ENCODE assay signal across 8 mouse cellular contexts in the genomic region with DNA sequence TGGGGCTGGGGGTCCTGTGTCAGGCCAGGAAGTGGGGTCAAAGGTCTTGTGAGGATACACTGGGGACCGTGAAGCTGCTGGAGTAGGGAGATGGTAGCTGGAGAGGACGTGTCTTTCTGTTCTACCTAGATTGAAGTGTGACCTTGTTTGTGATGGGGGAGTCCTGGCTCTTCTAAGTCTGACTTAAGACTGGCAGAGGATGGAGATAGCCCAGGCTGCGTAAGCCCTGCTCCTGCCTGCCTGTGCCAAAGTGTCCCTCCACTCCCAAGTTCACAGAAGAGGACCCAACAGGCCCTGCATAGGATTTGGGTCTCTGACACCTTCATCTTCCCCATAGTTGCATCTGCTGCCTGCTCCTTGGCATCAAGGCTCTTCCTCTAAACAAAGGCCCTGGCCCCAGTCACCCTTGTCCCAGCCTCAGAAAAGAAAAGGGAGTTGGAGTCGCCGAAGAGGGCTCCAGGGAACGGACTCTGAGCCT. TPM values are rescaled to one million over a fixed set of nuclear protein-coding genes. Genes with fewer than 3 reads are reported as not detected.
DNase-seq lines count a peak whose midpoint lies in the region; ATAC-seq and TF ChIP-seq lines count a peak whose summit lies in the region.

No protein-coding gene starts in this region.

- DNase-seq in heart, postnatal 25 days (ENCODE audit: low spot score) = no peak
- no peak for DNase-seq in ES-E14 (ENCODE audit: low read depth, low spot score)
- DNase-seq in liver, embryonic 13.5 days = no peak
- DNase-seq in right cerebral cortex, postnatal 14 days = no peak
- no peak for DNase-seq in gastrocnemius, postnatal 25 days

- peak overlapping the region; percentile 34; the same call in 1 of the 2 replicates for H3K9ac ChIP-seq in heart, embryonic 11.5 days (ENCODE audit: low read depth, low read length)
- peak overlapping the region; percentile 47; the same call in 1 of the 2 replicates for H3K9ac ChIP-seq in ES-E14 (ENCODE audit: insufficient read depth, low read depth, low read length, poor library complexity, severe bottlenecking)
- peak overlapping the region; percentile 63 for H3K9ac ChIP-seq in forebrain, embryonic 12.5 days
- H3K9ac ChIP-seq in liver, embryonic 13.5 days = no peak overlapping the region

- peak overlapping the region; percentile 81 for H3K4me2 ChIP-seq in heart, embryonic 11.5 days
- H3K4me2 ChIP-seq in forebrain, embryonic 12.5 days = peak overlapping the region; percentile 69
- H3K4me2 ChIP-seq in liver, embryonic 13.5 days = peak overlapping the region; percentile 41; the same call in 1 of the 2 replicates

- intact Hi-C loops in heart, postnatal 25 days (cut with DNase I) = no loop called here

- WGBS in heart, embryonic 11.5 days (ENCODE audit: insufficient replicate concordance) = 14% methylated on average over 6 of the region's 6 CpGs
- WGBS in forebrain, embryonic 12.5 days = 11% methylated on average over 6 of the region's 6 CpGs
- whole genome bisulfite sequencing in liver, embryonic 13.5 days (ENCODE audit: insufficient replicate concordance) = 12% methylated on average over 6 of the region's 6 CpGs

- H3K4me3 ChIP-seq in heart, embryonic 11.5 days (ENCODE audit: low read depth, low read length) = peak overlapping the region; percentile 55
- H3K4me3 ChIP-seq in ES-E14 (ENCODE audit: insufficient read depth in 1 of 2, low read depth in 1 of 2, low read length in 2 of 2, poor library complexity in 1 of 2, severe bottlenecking in 1 of 2) = peak overlapping the region in 1 of 2 experiments; percentile 61; a peak in 2 of 4 replicates
- peak overlapping the region; percentile 50 for H3K4me3 ChIP-seq in forebrain, embryonic 12.5 days (replicated peaks)
- H3K4me3 ChIP-seq in liver, embryonic 13.5 days (replicated peaks) = no peak overlapping the region

- peaks cover 34% of the 10 kb centered on the region for H3K27me3 ChIP-seq in heart, embryonic 11.5 days (ENCODE audit: control insufficient read depth, insufficient read depth, low read length)
- H3K27me3 ChIP-seq in forebrain, embryonic 12.5 days = peaks cover 10% of the 10 kb centered on the region; the same call in 1 of the 2 replicates
- H3K27me3 ChIP-seq in liver, embryonic 13.5 days = peaks cover 100% of the 10 kb centered on the region

- no peak for ATAC-seq in heart, embryonic 11.5 days (replicated peaks; ENCODE audit: insufficient number of reproducible peaks, low FRiP score, low TSS enrichment)
- no peak for ATAC-seq in forebrain, embryonic 12.5 days (ENCODE audit: low FRiP score)
- ATAC-seq in liver, embryonic 13.5 days (ENCODE audit: low read depth) = no peak
- no peak for ATAC-seq in granulocyte monocyte progenitor cell, adult 5-6 weeks (replicated peaks; ENCODE audit: poor library complexity, severe bottlenecking)

- no peaks in the 10 kb centered on the region; the same call in 1 of the 2 replicates for H3K36me3 ChIP-seq in heart, embryonic 11.5 days (ENCODE audit: control insufficient read depth, insufficient read depth, low read length)
- H3K36me3 ChIP-seq in ES-E14 (ENCODE audit: control insufficient read depth, insufficient read depth, low read length, poor library complexity, severe bottlenecking) = peaks cover 17% of the 10 kb centered on the region
- peaks cover 34% of the 10 kb centered on the region for H3K36me3 ChIP-seq in forebrain, embryonic 12.5 days (replicated peaks)
- H3K36me3 ChIP-seq in liver, embryonic 13.5 days = no peaks in the 10 kb centered on the region

- H3K9me3 ChIP-seq in heart, embryonic 11.5 days (replicated peaks; ENCODE audit: control insufficient read depth, low read length) = no peaks in the 10 kb centered on the region
- H3K9me3 ChIP-seq in ES-E14 (ENCODE audit: control insufficient read depth, insufficient read depth, low read depth, low read length) = no peaks in the 10 kb centered on the region
- no peaks in the 10 kb centered on the region for H3K9me3 ChIP-seq in forebrain, embryonic 12.5 days
- H3K9me3 ChIP-seq in liver, embryonic 13.5 days (replicated peaks) = no peaks in the 10 kb centered on the region

- in situ Hi-C loops in ES-E14 (cut with MboI; ENCODE audit: low sequenced_read_pairs in 2 of 2, unreplicated experiment in 2 of 2) = no loop called here

- peaks cover 37% of the 10 kb centered on the region for H3K4me1 ChIP-seq in heart, embryonic 11.5 days (ENCODE audit: control insufficient read depth, insufficient read depth, low read length)
- H3K4me1 ChIP-seq in ES-E14 (ENCODE audit: control insufficient read depth in 2 of 2, insufficient read depth in 2 of 2, low read length in 2 of 2, poor library complexity in 1 of 2) = peaks cover 3 to 36% of the 10 kb centered on the region in 2 experiments; a peak in 3 of 4 replicates
- peaks cover 56% of the 10 kb centered on the region for H3K4me1 ChIP-seq in forebrain, embryonic 12.5 days
- H3K4me1 ChIP-seq in liver, embryonic 13.5 days (replicated peaks) = peaks cover 26% of the 10 kb centered on the region

- H3K27ac ChIP-seq in heart, embryonic 11.5 days (ENCODE audit: low read depth, low read length) = no peak overlapping the region
- H3K27ac ChIP-seq in ES-E14 (ENCODE audit: insufficient read depth, low read depth, low read length, poor library complexity, severe bottlenecking) = no peak overlapping the region
- peak overlapping the region; percentile 85 for H3K27ac ChIP-seq in forebrain, embryonic 12.5 days
- no peak overlapping the region for H3K27ac ChIP-seq in liver, embryonic 13.5 days

TF ChIP-seq in ES-E14, 5 proteins besides CTCF, POLR2A, EP300 and RAD21:
- TF ChIP-seq ZC3H11A (IDR thresholded peaks at IDR 0.05; ENCODE audit: borderline replicate concordance, low read depth, low read length) (no peak), MAFK (IDR thresholded peaks at IDR 0.05; ENCODE audit: insufficient read depth, low read depth, low read length) (no peak), HCFC1 (IDR thresholded peaks at IDR 0.05; ENCODE audit: borderline replicate concordance, insufficient read depth, low read length) (no peak), ZNF384 (IDR thresholded peaks at IDR 0.05; ENCODE audit: low read depth, low read length) (no peak), CHD2 (IDR thresholded peaks at IDR 0.05; ENCODE audit: low read depth, low read length) (no peak)

RNA-seq across cellular contexts. Expression of gene Map1a, which starts 7.4 kb away (rescaled TPM):
- 4.0 and 6.6 TPM in 2 replicates for polyA plus RNA-seq in heart, embryonic 11.5 days (2014; fragmentation: Nextera tagmentation; extraction: Ambion mirVana)
- total RNA-seq in heart, postnatal 25 days (2021) = 1 to 10 TPM; 4.5 to 5.1 TPM
- total RNA-seq in ES-E14 (2012; rRNA removed) = 4.3 and 4.4 TPM in 2 replicates
- polyA plus RNA-seq in forebrain, embryonic 12.5 days (2016; fragmentation: Nextera tagmentation; extraction: Ambion mirVana) = 9.3 and 12.7 TPM in 2 replicates
- polyA plus RNA-seq in liver, embryonic 13.5 days (2015; fragmentation: Nextera tagmentation; extraction: Ambion mirVana) = 0.14 and 0.20 TPM in 2 replicates
- total RNA-seq in granulocyte monocyte progenitor cell, adult 5-6 weeks (2014; fragmentation: Nextera tagmentation) = not detected in 2 replicates
- 0.04 TPM in 1 of 2 replicates, not detected in the other for total RNA-seq in granulocyte monocyte progenitor cell, adult 5-6 weeks (2017)
- 1 to 10 TPM; 7.0 to 7.8 TPM for total RNA-seq in gastrocnemius, postnatal 25 days (2021)

RNA-seq across cellular contexts. Expression of gene Trp53bp1, which starts 25.6 kb away (rescaled TPM):
- polyA plus RNA-seq in heart, embryonic 11.5 days (2014; fragmentation: Nextera tagmentation; extraction: Ambion mirVana) = 60.1 and 63.5 TPM in 2 replicates
- total RNA-seq in heart, postnatal 25 days (2021) = 10 to 100 TPM; 28.4 to 28.9 TPM
- total RNA-seq in ES-E14 (2012; rRNA removed) = 47.6 and 63.3 TPM in 2 replicates
- 216 and 229 TPM in 2 replicates for polyA plus RNA-seq in forebrain, embryonic 12.5 days (2016; fragmentation: Nextera tagmentation; extraction: Ambion mirVana)
- polyA plus RNA-seq in liver, embryonic 13.5 days (2015; fragmentation: Nextera tagmentation; extraction: Ambion mirVana) = 15.5 and 18.7 TPM in 2 replicates
- total RNA-seq in granulocyte monocyte progenitor cell, adult 5-6 weeks (2014; fragmentation: Nextera tagmentation) = 30.9 and 43.3 TPM in 2 replicates
- total RNA-seq in granulocyte monocyte progenitor cell, adult 5-6 weeks (2017) = 33.3 and 43.6 TPM in 2 replicates
- 10 to 100 TPM; 13.5 to 16.4 TPM for total RNA-seq in gastrocnemius, postnatal 25 days (2021)

RNA-seq across cellular contexts. Expression of gene Ppip5k1, which starts 58.4 kb away (rescaled TPM):
- polyA plus RNA-seq in heart, embryonic 11.5 days (2014; fragmentation: Nextera tagmentation; extraction: Ambion mirVana) = 10.8 and 11.5 TPM in 2 replicates
- 10 to 100 TPM; 48.0 to 50.5 TPM for total RNA-seq in heart, postnatal 25 days (2021)
- 7.6 and 8.8 TPM in 2 replicates for total RNA-seq in ES-E14 (2012; rRNA removed)
- polyA plus RNA-seq in forebrain, embryonic 12.5 days (2016; fragmentation: Nextera tagmentation; extraction: Ambion mirVana) = 12.5 and 14.5 TPM in 2 replicates
- 6.1 and 7.9 TPM in 2 replicates for polyA plus RNA-seq in liver, embryonic 13.5 days (2015; fragmentation: Nextera tagmentation; extraction: Ambion mirVana)
- total RNA-seq in granulocyte monocyte progenitor cell, adult 5-6 weeks (2014; fragmentation: Nextera tagmentation) = 11.0 and 15.1 TPM in 2 replicates
- total RNA-seq in granulocyte monocyte progenitor cell, adult 5-6 weeks (2017) = 8.4 and 10.3 TPM in 2 replicates
- total RNA-seq in gastrocnemius, postnatal 25 days (2021) = 10 to 100 TPM; 65.1 to 69.9 TPM
